Mouse (Mus musculus) Muller cell, postnatal 12 days (primary cell): Measurements from ENCODE around the gene Rfx7.
"Not testable (repeated sequence)": the region's sequence is repeated elsewhere in the genome, so short reads cannot be mapped to it uniquely, and the experiment has no call there.

ENCODE experiments used
- DNase-seq: peaks from one replicate; pipeline ENCODE4 v3.0.0-alpha.2; 2015; ENCODE audit errors: inconsistent ontology term

Rfx7 gene

DNA sequence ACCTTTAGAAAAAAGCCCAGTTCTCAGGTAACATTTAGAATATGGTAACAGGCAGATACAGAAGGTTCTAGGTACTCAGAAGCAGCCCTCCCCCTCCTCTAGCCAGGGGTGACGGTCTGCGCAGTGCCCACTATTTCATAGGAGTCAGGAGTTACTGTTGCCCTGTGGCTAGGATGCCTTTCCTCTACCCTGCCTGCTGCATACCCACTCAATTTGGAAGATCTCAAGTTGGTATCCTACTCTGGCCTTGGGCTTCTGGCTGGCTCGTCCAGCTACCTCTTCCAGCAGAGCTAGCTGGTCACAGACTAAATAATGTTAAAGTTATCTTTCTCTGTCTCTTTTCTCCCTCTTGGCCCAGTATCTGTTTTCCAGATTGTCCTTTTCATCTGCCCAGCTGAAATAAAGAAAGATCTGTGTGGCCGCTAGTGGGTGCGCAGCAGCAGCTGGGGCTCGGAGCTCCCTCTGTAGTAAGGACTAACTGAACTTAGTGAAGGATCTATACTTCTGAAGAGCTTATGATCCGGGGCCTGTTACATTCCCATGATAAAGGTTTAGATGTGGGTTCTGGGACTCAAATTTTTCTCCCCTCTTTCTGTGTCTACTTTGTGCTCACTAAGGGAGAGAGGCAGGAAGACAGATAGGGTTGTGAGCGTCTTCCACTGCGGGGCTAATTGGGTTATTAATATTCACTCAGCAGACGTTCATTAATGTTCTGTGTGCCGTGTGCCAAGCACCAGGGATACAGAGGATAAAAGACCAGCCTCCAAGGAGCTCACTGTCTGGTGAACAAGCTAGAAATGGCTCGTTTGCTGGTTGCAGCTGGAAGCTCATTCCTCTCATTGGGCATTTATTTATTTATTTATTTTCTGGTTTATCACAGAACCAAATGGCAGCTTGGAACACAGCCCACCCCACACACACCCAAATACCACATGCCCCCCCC, 132.6 kb downstream of the Rfx7 start:
- DNase-seq, result peak; percentile 44

DNA sequence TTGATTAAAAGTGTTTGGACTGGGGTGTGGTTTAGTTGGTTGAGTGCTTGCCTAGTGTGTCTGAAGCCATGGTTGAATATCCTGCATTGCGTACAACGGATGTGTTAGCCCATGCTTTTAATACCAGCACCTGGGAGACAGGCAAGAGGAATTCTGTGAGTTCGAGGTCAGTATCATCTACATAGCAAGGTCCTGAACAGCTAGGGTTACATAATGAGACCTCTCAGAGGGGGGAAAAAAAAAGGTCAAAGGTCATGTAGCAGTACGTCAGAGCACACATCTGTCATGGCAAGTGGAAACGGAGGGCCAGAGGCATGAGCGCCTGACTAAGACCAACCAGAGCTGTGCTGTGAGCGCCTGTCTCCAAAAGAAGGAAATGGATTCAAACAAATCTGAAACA, 133.5 kb downstream of the Rfx7 start:
- DNase-seq, result no peak

DNA sequence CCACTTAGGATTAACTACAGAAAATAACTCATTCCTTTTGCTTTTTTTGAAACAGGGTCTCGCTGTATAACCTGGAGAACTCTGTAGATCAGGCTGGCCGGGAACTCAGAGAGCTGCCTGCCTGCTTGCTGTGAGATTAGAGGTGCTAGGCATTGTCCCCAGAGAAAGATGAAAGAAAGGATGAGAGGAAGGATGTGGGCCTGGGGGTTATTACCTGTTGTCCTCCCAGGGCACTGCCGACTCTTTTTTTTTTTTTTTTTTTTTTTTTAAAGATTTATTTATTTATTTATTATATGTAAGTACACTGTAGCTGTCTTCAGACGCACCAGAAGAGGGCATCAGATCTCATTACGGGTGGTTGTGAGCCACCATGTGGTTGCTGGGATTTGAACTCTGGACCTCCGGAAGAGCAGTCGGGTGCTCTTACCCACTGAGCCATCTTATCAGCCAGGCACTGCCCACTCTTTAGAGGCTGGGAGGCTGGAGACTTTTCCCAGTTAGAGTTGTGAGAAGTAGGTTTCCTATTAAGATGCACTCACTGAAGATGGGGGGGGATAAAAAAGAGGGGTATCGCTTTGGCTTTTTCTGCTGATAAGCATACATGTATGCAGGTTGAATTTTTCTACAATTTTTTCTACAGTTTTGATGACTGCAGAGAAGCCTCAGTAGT, 134.4 kb downstream of the Rfx7 start:
- not testable (repeated sequence) for DNase-seq

DNA sequence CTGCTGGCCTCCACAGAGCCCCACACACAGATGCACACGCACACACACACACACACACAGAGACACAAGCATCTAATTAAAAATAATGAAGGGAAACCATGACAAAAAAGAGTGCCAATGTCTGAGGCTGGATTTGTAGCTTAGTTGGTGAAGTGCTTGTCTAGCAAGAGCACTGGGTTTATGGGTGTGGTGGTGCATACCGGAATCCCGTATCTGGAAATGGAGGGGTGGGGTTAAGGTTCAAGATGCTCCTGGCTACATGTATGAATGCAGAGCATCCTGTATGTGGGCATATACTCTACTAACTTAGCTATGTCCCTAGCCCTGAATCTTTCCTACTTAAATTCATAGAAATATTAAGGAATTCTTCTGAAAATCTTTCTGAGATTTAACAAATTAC, 135.1 kb downstream of the Rfx7 start:
- no peak for DNase-seq

DNA sequence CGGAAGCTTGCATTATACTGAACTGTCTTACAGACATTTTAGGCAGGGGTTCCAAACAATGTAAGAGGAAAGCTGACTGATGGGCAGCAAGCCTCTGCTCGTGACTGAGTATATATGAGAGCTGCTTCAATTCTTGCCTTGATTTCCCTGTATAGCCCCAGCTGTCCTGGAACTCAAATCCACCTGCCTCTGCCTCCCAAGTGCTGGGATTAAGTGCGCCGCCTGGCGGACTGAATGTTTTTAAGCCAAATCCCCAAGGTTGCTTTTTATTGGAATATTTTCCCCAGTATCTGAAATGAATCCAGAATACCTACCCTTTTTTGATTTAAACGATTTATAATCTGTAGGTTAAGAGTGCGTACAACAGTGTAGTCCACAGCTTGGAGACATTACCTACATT, 137.3 kb downstream of the Rfx7 start:
- no peak for DNase-seq

DNA sequence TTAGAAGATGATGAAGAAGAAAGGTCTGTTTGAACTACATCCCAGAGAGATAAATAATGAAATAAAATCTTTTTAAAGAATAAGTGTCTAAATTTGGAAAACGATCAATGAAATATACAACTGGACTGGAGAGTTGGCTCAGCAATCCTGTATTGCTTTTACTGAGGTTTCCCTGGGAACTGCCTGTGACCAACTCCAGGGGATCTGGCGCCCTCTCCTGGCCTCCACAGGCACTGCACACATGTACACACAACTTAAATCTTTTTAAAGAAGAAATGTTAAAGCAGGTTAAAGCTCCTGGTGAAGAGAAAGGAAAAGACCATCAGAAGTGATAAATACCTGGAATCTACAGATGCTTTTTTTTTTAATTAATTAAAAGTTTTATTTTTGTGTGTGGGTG, 140.3 kb downstream of the Rfx7 start:
- DNase-seq, result peak; percentile 67
